Mouse (Mus musculus) liver, adult 2 months (tissue): ENCODE measurements around the gene Evpl.

Experiments
- CTCF ChIP-seq: fragments of 200-500 bp; IDR thresholded peaks from 2 replicates; pipeline ENCODE4 v1.5.1; 2011; ENCODE audit warnings: low read depth, low read length, control low read depth
- POLR2A ChIP-seq: fragments of 200-500 bp; IDR thresholded peaks from 2 replicates; pipeline ENCODE4 v1.6.1; 2011; ENCODE audit warnings: low read length, control low read depth; ENCODE audit not compliant: insufficient read depth; ENCODE audit errors: extremely low read depth

DNA sequence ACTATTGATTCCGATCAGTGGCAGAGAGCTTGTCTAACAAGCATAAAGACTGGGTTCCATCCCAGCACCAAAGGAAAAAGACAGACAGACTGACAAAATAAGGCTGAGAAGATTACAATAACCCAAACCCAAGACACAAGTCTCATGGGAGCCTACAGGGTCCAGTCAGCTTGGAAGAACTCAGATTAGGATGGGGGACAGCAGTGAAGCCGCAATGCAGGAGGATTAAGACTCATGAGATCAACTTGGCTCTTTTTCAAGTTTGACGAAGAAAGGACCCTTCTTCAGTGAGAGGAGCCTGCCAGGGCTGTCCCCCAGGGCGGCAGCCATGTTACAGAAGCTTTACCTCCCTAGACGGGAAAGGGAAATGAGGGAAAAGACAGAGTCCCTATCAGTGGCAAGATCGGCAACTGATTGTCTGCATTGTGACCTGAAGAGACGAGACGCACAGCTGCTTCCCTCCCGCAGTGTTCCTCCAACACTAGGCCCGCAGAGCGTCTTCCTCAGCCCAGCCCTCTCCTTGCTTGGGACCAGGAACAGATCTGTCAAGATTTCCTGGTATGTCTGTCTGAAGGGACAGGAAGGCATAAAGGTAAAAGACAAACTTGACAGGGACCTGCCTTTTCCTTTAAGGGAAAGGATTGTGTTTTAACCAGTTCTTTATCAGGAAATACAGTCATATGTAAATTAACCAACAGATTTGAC is 50.5 kb downstream of the Evpl start:
- no peak for TF ChIP-seq CTCF
- TF ChIP-seq POLR2A, result no peak
